Comparison of ENCODE assay signal across 32 mouse cellular contexts in genomic region chr9:69192446-69192845, GRCm38 (mm10).
"Had no signal": no experiment of that assay in that cellular context is flagged by ENCODE, and none has a peak within 500 bp of the region (broad histone marks: within the 10 kb centered on the region; RNA-seq: fewer than 3 reads in every experiment).

No protein-coding gene starts in this region.

- H3K27ac ChIP-seq: heart, adult 2 months; heart, embryonic 10.5 days; heart, embryonic 13.5 days; heart, embryonic 15.5 days; hindbrain, embryonic 10.5 days; hindbrain, embryonic 12.5 days; hindbrain, embryonic 13.5 days; hindbrain, embryonic 14.5 days; hindbrain, embryonic 15.5 days; hindbrain, postnatal 0 days; intestine, embryonic 15.5 days; kidney, postnatal 0 days; layer of hippocampus, adult 2 months had no signal

- H3K9ac ChIP-seq: heart, embryonic 12.5 days; heart, embryonic 13.5 days; heart, embryonic 15.5 days; hindbrain, embryonic 12.5 days; hindbrain, embryonic 13.5 days; hindbrain, embryonic 14.5 days; hindbrain, embryonic 15.5 days; intestine, embryonic 15.5 days had no signal

- H3K4me2 ChIP-seq: heart, embryonic 11.5 days; heart, embryonic 12.5 days; heart, embryonic 13.5 days; heart, embryonic 15.5 days; hindbrain, embryonic 12.5 days; hindbrain, embryonic 13.5 days; hindbrain, embryonic 14.5 days; hindbrain, embryonic 15.5 days; intestine, embryonic 15.5 days had no signal

- H3K4me1 ChIP-seq: hindbrain, embryonic 10.5 days; hindbrain, embryonic 12.5 days; hindbrain, embryonic 13.5 days; hindbrain, embryonic 15.5 days; intestine, embryonic 15.5 days had no signal

- H3K27me3 ChIP-seq: heart, embryonic 12.5 days; heart, embryonic 13.5 days; heart, embryonic 15.5 days; hindbrain, embryonic 12.5 days; hindbrain, embryonic 13.5 days; hindbrain, embryonic 15.5 days; intestine, embryonic 15.5 days had no signal

- H3K9me3 ChIP-seq: heart, embryonic 10.5 days; heart, embryonic 15.5 days; hindbrain, embryonic 10.5 days; hindbrain, embryonic 12.5 days; hindbrain, embryonic 13.5 days; hindbrain, embryonic 15.5 days; intestine, embryonic 15.5 days had no signal

- H3K36me3 ChIP-seq: heart, embryonic 10.5 days; heart, embryonic 12.5 days; heart, embryonic 13.5 days; heart, embryonic 15.5 days; hindbrain, embryonic 10.5 days; hindbrain, embryonic 12.5 days; hindbrain, embryonic 13.5 days; hindbrain, embryonic 15.5 days; intestine, embryonic 15.5 days had no signal

- DNase-seq: heart, adult 18-20 months; heart, adult 2 months; heart, postnatal 10 days; heart, postnatal 14 days; heart, postnatal 36 days; heart, postnatal 4 days; kidney, adult 11 months; kidney, adult 18-20 months; kidney, adult 8-10 months; kidney, adult 9 months; kidney, postnatal 10 days; kidney, postnatal 14 days; kidney, postnatal 25 days; kidney, postnatal 4 days had no signal

- ATAC-seq: hindbrain, embryonic 16.5 days; hindbrain, postnatal 0 days; inflammation-experienced regulatory T-cells, adult 6 months; intestine, embryonic 15.5 days; intestine, embryonic 16.5 days; intestine, postnatal 0 days had no signal

- H3K4me3 ChIP-seq: heart, adult 2 months; heart, embryonic 10.5 days; heart, embryonic 12.5 days; heart, embryonic 13.5 days; heart, embryonic 15.5 days; hindbrain, embryonic 10.5 days; hindbrain, embryonic 12.5 days; hindbrain, embryonic 13.5 days; hindbrain, embryonic 15.5 days; intestine, embryonic 15.5 days; layer of hippocampus, adult 2 months had no signal
